Mouse (Mus musculus) liver, embryonic 14.5 days (tissue): ENCODE data around the gene Tmem52.

Experiments
- CTCF ChIP-seq: IDR thresholded peaks from 2 replicates; pipeline ENCODE4 v1.5.1; 2016; ENCODE audit warnings: antibody characterized with exemption, low read depth, control low read depth
- EP300 ChIP-seq: IDR thresholded peaks from 2 replicates; pipeline ENCODE4 v1.6.1; 2016; ENCODE audit warnings: antibody characterized with exemption, low read depth

DNA sequence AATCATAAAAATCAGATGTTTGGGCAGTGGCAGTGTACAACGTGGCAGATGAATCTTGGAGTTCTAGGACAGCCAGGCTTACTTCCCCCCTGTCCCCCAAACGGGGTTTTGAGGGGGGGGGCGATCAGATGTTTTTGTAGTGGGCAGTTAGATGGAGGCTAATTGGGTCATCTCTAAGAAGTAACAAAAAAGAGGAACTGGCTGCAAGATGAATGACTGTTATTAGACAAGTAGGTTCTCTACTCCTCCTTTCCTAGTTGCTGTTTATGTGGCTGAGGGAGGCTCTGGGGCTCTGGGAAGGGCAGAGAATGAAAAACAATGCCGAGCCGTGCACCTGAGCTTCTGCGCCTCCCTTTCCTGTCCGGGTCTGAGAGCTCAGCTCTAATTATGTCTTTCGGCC is 36.2 kb downstream of the Tmem52 start:
- TF ChIP-seq CTCF (no peak), EP300 (no peak)
